Mouse (Mus musculus) liver, embryonic 14.5 days (tissue): ENCODE measurements at regions not wholly inside any gene's neighbourhood (a gene's known extent, or its start where the extent isn't known, plus 50 kb on each side); places are given as distances from the start of the nearest gene placed in this dataset.

Source experiments
- ATAC-seq: fragments of 200-750 bp; cut with Nextera tagmentation; 2 replicates; pipeline ENCODE4 v1.8.0; 2017; ENCODE audit warnings: moderate number of reproducible peaks, mild to moderate bottlenecking, moderate library complexity; ENCODE audit not compliant: insufficient read depth
- DNase-seq, 3 experiments: peaks; one replicate each; pipeline ENCODE4 v3.0.0-alpha.2; 2012 to 2013; ENCODE audit warnings: low read depth in 3 of 3, low spot score in 3 of 3
- H3K27ac ChIP-seq: fragments of 300-500 bp; sonication (generic); 2 replicates; pipeline ENCODE4 v1.5.1; 2014; ENCODE audit warnings: moderate library complexity, mild to moderate bottlenecking, control low read depth, inconsistent platforms
- H3K27me3 ChIP-seq: fragments of 300-500 bp; sonication (generic); 2 replicates; pipeline ENCODE4 v1.6.1; 2014; ENCODE audit warnings: mild to moderate bottlenecking, low read length, moderate library complexity; ENCODE audit not compliant: control insufficient read depth, insufficient read depth
- H3K36me3 ChIP-seq: fragments of 300-500 bp; sonication (generic); replicated peaks from 2 replicates; pipeline ENCODE4 v1.6.1; 2014; ENCODE audit warnings: low read depth; ENCODE audit not compliant: control insufficient read depth, insufficient read depth
- H3K4me1 ChIP-seq, 2 experiments: fragments of 200-500 bp in 1 of 2; fragments of 300-500 bp in 1 of 2; sonication (generic) in 1 of 2; replicated peaks; 2 replicates each; pipeline ENCODE4 v1.6.1; 2012 to 2014; ENCODE audit warnings: antibody characterized with exemption in 1 of 2, inconsistent platforms in 1 of 2, low read length in 1 of 2; ENCODE audit not compliant: control insufficient read depth in 2 of 2, insufficient read depth in 2 of 2
- H3K4me2 ChIP-seq: fragments of 300-500 bp; sonication (generic); 2 replicates; pipeline ENCODE4 v1.6.1; 2014; ENCODE audit warnings: low read depth, mild to moderate bottlenecking, control low read depth, moderate library complexity
- H3K4me3 ChIP-seq, 2 experiments: fragments of 200-500 bp in 1 of 2; fragments of 300-500 bp in 1 of 2; sonication (generic) in 1 of 2; 2 replicates each; pipeline ENCODE4 v1.5.1; 2012 to 2014; ENCODE audit warnings: low read depth in 2 of 2, low read length in 2 of 2, mild to moderate bottlenecking in 2 of 2, control low read depth in 1 of 2, inconsistent platforms in 1 of 2, moderate library complexity in 1 of 2; ENCODE audit not compliant: insufficient read depth in 1 of 2
- H3K9ac ChIP-seq: fragments of 300-500 bp; sonication (generic); replicated peaks from 2 replicates; pipeline ENCODE4 v1.6.1; 2014; ENCODE audit warnings: mild to moderate bottlenecking, control low read depth, moderate library complexity
- H3K9me3 ChIP-seq: fragments of 300-500 bp; sonication (generic); 2 replicates; pipeline ENCODE4 v1.6.1; 2016; ENCODE audit warnings: low read length, mixed read lengths; ENCODE audit not compliant: control insufficient read depth
- CTCF ChIP-seq: IDR thresholded peaks from 2 replicates; pipeline ENCODE4 v1.5.1; 2016; ENCODE audit warnings: antibody characterized with exemption, low read depth, control low read depth
- EP300 ChIP-seq: IDR thresholded peaks from 2 replicates; pipeline ENCODE4 v1.6.1; 2016; ENCODE audit warnings: antibody characterized with exemption, low read depth
- WGBS: fragments of 180-500 bp; shearing (Covaris S2); extraction: QIAGEN DNeasy Blood & Tissue Kit; methylation state at CpG from one replicate; pipeline ENCODE4 v1.1.7; 2014; ENCODE audit not compliant: insufficient replicate concordance; 5-methylcytosine and 5-hydroxymethylcytosine counted together

DNA sequence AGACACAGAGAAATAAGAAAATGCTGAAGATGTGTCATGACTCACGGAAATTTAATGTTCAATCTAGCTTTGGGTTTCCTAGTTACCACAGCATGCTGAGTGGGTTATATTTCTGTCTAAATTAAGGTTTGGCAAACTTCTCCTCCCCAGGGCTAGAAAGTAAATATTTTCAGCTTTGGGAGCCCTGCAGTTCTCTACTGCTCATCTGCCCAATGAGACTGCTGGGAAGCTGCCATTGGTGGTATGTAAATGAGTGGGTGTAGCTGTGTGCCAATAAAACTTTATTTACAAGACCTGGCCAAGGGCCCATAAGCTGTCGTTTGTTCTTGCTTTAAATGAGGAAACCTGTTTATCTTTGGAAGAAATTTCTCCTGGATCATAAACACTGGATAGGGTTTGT is 1189.3 kb upstream of the A1bg start:
- no peak for TF ChIP-seq CTCF
- TF ChIP-seq EP300, result no peak
- 68% methylated on average over 2 of the region's 2 CpGs for WGBS
- Histone ChIP-seq H3K36me3 (no peaks in the 10 kb centered on the region), H3K27me3 (no peaks in the 10 kb centered on the region), H3K9me3 (no peaks in the 10 kb centered on the region), H3K9ac (no peak overlapping the region), H3K4me3 (no peak overlapping the region), H3K27ac (no peak overlapping the region), H3K4me1 (peaks cover 10 to 56% of the 10 kb centered on the region in 2 experiments), H3K4me2 (no peak overlapping the region)
- DNase-seq (no peak), ATAC-seq (no peak)

DNA sequence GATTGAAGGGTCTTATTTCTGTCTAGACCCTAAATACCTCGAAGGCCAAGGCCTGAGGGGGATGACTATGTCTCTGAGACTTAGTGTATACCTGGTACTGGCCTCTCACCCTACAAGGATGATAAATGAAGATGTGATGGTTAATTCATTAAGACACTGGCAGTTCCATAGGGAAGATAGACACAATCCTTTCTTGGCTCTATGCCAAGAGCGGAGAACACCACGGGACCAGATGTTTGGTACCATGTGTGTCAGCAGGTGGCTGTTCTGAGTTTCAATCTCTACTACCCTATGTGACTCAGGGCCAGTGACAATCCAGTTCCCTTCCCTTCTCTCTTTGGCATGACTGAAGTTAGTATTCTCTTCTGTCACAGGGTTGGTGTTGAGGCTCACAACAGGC is 1185.2 kb upstream of the A1bg start:
- Histone ChIP-seq H3K36me3 (no peaks in the 10 kb centered on the region), H3K27me3 (no peaks in the 10 kb centered on the region), H3K9me3 (no peaks in the 10 kb centered on the region), H3K4me1 (peaks cover 19 to 49% of the 10 kb centered on the region in 2 experiments), H3K4me2 (no peak overlapping the region), H3K9ac (no peak overlapping the region), H3K27ac (no peak overlapping the region), H3K4me3 (no peak overlapping the region)
- ATAC-seq (no peak), DNase-seq (no peak)
- WGBS, result 84% methylated on average over 3 of the region's 3 CpGs
- TF ChIP-seq EP300 (no peak), CTCF (no peak)

DNA sequence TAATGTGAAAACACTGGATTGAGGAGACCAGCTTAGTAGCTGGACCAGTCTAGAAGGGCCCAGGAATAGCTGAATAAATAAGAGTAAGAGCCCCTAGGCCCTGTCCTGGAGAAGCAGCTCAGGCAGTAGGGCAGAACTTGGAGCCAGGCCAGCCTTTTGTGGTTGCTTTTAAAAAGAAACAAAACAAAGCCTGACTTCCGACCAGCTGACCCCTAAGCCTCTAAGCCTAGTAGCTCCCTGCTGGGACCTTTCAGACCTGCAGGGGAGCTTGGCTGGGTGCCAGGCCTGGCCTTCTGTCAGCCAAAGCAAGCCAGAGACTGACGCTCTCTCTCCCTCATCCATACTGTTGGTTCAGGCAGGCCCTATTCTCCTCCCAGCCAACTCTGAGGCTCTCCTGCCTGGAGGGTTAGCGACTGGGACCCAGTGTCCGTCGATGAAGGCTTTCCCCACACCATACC is 1183.7 kb upstream of the A1bg start:
- 58% methylated on average over 5 of the region's 5 CpGs for WGBS
- H3K4me1 ChIP-seq, result peaks cover 19 to 37% of the 10 kb centered on the region in 2 experiments
- no peak for TF ChIP-seq EP300
- 0 out of 2 replicates have a peak, but pooled peaks have one; percentile 40 for TF ChIP-seq CTCF
- H3K4me3 ChIP-seq, result no peak overlapping the region
- 0 out of 2 replicates have a peak overlapping the region, but pooled peaks have one; percentile 18 for H3K9ac ChIP-seq
- no peaks in the 10 kb centered on the region for H3K36me3 ChIP-seq
- H3K9me3 ChIP-seq, result no peaks in the 10 kb centered on the region; the same call in 1 of the 2 replicates
- no peak overlapping the region for H3K4me2 ChIP-seq
- H3K27me3 ChIP-seq, result no peaks in the 10 kb centered on the region
- peak in 2 of 3 experiments; percentile 42 for DNase-seq
- H3K27ac ChIP-seq, result no peak overlapping the region; the same call in 1 of the 2 replicates
- peak; percentile 48; the same call in 1 of the 2 replicates for ATAC-seq

DNA sequence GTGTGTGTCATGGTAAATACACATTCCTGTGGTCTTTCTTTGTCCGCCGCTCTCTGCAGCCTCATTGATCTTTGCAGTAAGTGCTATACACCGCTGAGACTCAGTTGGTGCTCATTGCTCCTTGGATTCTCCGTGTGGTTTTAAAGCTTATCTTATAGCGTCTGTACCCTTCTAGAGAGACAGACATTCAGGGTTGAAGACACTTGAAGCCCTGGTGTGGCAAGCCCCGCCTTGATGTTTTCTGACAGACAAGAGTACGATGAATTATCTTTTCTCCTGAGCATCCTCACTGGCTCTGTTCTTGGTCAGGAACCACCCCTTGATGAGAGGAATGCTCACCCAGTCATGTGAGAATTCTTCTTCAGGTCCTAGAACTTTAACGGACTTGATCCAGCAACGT is 1182.7 kb upstream of the A1bg start:
- Histone ChIP-seq H3K36me3 (no peaks in the 10 kb centered on the region), H3K9ac (no peak overlapping the region), H3K4me3 (no peak overlapping the region), H3K9me3 (no peaks in the 10 kb centered on the region; the same call in 1 of the 2 replicates), H3K27me3 (no peaks in the 10 kb centered on the region), H3K4me1 (peaks cover 19 to 32% of the 10 kb centered on the region in 2 experiments), H3K27ac (no peak overlapping the region; the same call in 1 of the 2 replicates), H3K4me2 (0 out of 2 replicates have a peak overlapping the region, but pooled peaks have one; percentile 14)
- ATAC-seq (peak; percentile 63), DNase-seq (peak in 1 of 3 experiments; percentile 26)
- TF ChIP-seq CTCF, result no peak
- no peak for TF ChIP-seq EP300
- WGBS, result 24% methylated on average over 9 of the region's 9 CpGs

DNA sequence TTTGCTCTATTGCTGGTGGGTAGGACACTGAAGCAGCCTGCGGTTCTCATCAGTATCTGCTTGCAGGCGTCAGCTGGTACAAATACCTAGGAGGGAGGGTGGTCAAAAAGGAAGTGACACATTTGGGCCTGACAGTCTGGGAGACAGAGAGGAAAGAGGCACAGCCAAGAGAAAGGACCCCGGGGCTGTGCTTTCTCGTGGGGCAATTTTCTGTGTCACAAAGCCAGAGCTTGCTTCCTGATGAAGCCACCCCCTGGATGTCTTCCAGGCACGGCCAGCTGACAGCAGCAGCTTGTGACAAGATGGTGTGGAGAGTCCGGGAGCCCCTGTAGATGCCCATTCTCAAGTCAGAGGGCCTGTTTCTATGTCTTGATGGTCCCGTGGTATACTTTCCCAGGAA is 1181.8 kb upstream of the A1bg start:
- no peaks in the 10 kb centered on the region; the same call in 1 of the 2 replicates for H3K9me3 ChIP-seq
- no peak overlapping the region for H3K4me2 ChIP-seq
- H3K4me3 ChIP-seq, result no peak overlapping the region
- no peak overlapping the region for H3K9ac ChIP-seq
- 30% methylated on average over 7 of the region's 7 CpGs for WGBS
- ATAC-seq (no peak), DNase-seq (no peak)
- TF ChIP-seq CTCF, result no peak
- TF ChIP-seq EP300, result no peak
- H3K4me1 ChIP-seq, result peaks cover 21 to 37% of the 10 kb centered on the region in 2 experiments
- no peak overlapping the region; the same call in 1 of the 2 replicates for H3K27ac ChIP-seq
- H3K36me3 ChIP-seq, result no peaks in the 10 kb centered on the region
- H3K27me3 ChIP-seq, result no peaks in the 10 kb centered on the region
